Mouse (Mus musculus) embryo, embryonic 11 days (tissue): ENCODE data around the gene Slc7a8.
"Not testable (repeated sequence)": the region's sequence is repeated elsewhere in the genome, so short reads cannot be mapped to it uniquely, and the experiment has no call there.

Source experiments
- DNase-seq: peaks from one replicate; pipeline ENCODE4 v3.0.0-alpha.2; 2015

Gene Slc7a8

GRCm38 (mm10) chr14:54780084-54780483, 1.7 kb downstream of the Slc7a8 start:
- no peak for DNase-seq

DNA sequence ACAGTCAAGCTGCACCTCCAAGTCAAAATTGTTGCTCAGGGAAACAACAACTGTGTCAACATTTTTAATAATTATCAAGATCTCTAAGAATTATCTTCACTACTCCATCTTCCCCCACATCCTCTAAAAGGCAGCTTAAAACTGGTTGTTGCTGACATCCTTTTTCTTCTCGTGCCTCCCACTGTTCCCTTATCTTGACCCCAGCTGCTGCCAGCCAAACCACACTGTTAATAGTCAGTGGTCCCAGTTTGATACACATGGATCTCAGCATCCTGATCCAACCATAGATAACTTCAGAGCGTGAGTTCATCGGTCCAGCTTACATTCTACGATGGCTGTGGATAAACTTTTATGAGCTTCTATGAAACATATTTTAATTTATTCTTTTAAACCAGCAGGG, 3.9 kb downstream of the Slc7a8 start:
- no peak for DNase-seq

- no peak for DNase-seq
These were observed 5.0 kb downstream of the Slc7a8 start for GRCm38 (mm10) chr14:54776768-54777167.

DNA sequence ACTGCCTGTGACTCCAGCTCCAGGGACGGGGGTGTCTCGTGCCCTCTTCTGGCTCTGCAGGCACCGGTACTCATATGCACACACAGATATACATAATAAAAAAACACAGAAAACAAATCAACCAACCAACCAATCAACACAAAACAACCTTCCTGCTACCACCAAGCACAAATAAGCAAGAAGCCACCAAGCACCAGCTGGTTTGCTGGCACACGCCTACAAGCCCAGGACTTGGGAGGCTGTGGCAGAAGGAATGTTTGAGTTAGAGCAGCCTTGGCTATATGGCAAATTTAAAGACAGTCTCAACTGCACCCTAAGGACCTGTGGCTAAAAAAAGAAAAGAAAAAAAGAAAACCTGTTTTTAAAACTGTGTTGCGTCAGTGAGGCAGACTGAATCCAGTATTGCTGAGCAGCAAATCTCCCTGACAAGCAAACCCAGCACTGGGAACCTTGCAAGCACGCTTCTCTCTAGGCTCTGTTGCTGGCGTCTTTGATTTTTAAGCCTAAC, 6.2 kb downstream of the Slc7a8 start:
- no peak for DNase-seq

- no peak for DNase-seq
These were observed 9.4 kb downstream of the Slc7a8 start for GRCm38 (mm10) chr14:54772333-54772856.

- no peak for DNase-seq
These were observed 11.4 kb downstream of the Slc7a8 start for GRCm38 (mm10) chr14:54770373-54770772.

- no peak for DNase-seq
These were observed 12.7 kb downstream of the Slc7a8 start for GRCm38 (mm10) chr14:54769068-54769425.

DNA sequence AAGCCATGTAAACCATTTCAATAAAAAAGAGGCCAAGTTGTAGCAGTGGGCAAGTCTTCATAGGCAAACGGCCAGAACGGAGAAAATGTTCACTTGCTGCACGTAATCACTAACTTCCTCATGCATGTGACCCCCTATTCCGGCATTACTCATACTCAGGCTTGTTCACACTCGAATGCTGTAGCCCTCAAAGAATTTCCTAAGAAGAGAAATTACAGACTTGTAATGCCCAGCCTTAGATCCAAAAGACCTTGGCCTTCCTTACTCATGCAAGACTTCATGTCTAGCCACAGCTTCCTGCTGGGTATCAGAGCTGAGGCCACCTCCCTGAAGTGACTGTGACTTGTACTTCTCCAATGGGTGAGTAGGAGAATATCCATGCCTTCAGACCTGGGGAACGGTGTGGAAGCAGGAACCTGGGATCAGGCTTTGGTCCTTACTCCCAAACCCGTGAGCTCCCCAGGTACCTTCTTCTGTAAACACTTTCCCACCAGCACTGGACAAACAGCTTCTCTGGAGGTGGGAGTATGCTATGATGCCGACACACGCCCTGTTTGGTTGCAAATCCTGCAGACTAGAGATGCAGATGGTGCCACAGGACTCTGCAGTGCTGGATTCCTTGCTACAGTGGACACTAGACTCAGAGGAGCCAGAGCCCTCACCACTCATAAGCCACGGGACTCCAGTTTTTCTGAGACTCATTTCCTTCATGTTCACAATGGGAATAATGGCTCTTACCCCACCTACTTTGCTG, 13.3 kb downstream of the Slc7a8 start:
- no peak for DNase-seq

DNA sequence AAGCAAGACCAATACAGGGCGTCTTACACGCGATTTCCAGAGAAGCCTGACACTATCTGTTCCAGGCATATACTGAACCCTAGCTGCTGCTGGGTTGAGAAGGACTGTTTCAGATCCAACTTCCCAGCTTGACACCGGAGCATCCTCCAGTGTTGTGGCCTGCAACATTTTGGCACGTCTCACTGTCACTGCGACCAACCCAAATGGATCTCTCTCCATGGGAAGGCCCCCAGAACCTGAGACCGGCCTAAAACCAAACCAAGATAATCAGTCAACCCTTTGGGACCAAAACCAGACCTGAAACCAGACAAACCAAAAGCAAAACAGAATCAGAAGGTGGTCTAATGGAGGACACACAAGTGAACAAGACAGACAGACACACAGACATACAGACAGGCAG, 14.8 kb downstream of the Slc7a8 start:
- DNase-seq = not testable (repeated sequence)

GRCm38 (mm10) chr14:54756382-54756781, 25.4 kb downstream of the Slc7a8 start:
- DNase-seq = no peak

DNA sequence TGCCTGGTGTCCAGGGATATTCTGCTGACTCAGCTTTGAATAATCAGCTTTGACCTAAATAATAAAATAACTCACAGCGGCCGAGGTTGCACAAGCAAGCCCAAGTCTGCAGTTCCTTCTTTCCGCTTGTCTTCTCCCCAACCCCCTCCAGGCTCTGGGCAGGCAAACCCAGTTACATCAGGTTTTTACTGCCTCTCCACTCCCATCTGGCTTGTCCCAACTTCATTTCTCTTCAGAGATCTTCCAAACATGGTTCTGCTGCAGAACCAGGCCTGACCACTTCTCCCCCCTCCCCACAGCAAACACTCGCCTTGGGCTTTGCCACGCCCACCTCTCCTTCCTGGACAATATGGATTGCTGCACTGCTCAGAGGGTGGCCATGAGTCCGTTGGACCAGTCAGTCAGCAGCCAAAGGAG, 27.1 kb downstream of the Slc7a8 start:
- peak; percentile 34 for DNase-seq

DNA sequence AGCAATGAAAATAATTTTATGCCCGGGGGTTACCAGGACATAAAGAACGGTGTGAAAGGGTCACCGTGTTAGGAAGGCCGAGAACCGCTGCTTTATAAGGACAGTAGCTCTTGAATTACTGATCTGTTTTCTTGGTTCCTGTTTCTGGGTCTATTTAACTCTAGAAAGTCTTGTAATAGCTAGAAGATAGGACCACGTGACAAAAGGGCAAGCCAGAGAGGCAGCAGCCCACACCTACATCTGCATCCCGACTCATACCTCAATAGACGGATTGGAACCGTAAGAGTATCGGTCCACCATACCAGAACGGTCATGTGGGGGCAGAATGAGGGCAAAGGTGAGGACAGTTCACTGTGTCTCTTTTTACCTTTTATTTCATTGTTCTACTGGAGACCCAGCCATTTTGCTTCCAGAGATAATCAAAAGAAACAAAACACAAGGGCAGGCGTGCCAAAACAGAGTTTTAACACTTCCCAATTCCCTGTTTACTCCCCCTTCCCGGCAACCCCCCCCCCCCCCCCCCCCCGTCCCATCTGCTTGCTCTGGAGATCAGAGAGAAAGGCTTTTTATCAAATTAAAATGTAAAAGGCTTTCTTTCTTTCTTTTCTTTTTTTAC, 27.7 kb downstream of the Slc7a8 start:
- no peak for DNase-seq

DNA sequence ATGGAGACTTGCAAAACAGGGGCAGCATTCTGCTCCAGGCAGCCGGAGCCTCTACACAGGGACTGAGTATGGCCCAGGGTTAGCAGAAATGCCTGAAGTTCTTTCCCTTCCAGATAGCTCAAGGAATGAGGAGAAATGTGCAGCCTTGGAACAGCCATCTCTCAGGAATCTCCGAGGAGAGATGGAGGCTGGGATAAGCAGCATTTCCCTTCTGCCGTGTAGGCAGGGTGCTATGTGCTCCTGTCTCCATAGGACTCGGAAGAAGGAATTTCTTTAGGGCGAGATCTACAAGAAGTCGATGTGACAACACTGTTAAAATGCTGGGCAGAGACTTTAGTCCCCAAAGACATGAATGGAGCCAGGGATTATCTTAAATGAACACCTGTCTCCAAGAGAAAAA, 28.8 kb downstream of the Slc7a8 start:
- DNase-seq = no peak

DNA sequence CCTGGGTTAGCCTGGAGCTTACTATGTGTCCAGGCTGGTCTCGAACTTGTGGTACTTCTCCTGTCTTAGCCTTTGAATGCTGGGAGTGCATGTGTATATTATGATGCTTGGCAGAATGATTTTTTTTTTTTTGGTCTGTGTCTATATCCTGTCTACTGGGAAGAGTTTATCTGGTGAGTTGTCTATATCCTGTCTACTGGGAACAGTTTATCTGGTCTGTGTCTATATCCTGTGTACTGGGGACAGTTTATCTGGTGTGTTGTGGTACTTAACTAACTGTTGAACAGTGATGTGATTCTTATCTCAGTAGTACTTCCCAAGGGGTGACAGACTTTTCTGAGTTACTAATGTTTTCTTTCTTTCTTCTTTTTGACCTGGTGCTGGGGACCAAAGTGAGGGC, 30.0 kb downstream of the Slc7a8 start:
- DNase-seq = no peak

GRCm38 (mm10) chr14:54749238-54749637, 32.5 kb downstream of the Slc7a8 start:
- DNase-seq = no peak

DNA sequence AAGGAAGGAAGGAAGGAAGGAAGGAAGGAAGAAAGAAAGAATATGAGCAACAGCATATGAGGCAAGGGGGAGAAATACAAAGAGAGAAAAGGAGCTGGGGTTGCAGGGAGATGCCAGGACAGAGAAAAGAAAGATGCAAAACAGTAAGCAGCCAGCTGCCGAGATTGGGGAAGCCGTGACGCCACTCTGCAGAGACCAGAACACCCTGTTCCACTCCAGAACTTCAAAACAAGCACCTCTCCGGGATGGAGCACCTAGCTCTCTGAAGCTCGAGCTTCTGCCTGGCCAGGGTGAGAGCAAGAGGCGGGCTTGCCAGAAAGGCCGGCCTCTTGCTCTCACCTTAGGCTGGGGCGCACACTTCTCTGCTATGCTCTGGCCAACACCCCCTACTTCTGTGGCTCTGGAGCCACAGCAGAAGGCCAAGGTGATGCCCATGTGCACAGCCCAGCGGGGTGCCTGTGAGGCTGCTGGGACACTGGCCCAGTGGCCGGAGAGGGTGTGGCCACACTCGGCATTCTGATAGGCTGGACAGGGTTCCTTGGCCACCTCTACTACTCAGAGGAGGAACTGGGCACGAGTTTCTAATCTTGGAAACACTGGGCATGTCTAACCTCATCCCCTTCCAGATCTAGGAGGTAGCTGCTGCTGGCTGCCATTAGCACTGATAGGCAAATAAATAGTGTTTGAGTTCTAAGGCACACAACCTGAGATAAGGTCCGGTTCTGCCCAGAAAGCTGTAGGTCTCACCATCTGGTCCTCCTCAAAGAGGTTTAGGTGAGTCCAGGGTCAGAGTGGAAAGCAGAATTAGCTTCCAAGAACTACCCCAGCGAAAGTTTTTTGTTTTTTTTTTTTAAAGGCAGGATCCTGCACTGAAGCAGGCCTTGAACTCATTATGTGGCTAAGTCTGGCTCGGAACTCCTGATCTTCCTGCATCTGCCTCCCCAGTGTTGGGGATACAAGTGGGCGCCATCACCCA, 33.5 kb downstream of the Slc7a8 start:
- no peak for DNase-seq

- DNase-seq = no peak
These were observed 35.7 kb downstream of the Slc7a8 start for GRCm38 (mm10) chr14:54746038-54746437.

DNA sequence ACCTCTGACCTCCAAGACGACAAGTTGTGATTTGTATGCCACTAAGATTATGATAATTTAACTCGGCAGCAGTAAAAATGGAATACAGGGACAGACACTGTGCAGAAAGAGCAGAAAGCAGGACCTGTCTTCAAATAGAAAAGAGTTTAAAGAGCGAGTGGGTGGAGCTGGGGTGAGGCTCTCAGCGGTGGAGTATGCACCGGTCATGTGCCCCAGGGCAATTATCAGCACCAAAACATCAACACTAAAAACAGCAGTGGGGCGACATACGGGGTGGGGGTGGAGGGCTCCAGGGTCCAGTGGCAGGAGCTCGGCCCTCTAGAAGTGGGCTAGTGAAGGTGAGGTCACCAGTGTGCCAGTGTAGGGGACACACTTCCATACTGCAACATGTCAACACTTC, 37.3 kb downstream of the Slc7a8 start:
- DNase-seq = no peak

GRCm38 (mm10) chr14:54742375-54742774, 39.4 kb downstream of the Slc7a8 start:
- no peak for DNase-seq

GRCm38 (mm10) chr14:54741721-54742120, 40.0 kb downstream of the Slc7a8 start:
- DNase-seq = no peak

GRCm38 (mm10) chr14:54737634-54738033, 44.1 kb downstream of the Slc7a8 start:
- DNase-seq = no peak

DNA sequence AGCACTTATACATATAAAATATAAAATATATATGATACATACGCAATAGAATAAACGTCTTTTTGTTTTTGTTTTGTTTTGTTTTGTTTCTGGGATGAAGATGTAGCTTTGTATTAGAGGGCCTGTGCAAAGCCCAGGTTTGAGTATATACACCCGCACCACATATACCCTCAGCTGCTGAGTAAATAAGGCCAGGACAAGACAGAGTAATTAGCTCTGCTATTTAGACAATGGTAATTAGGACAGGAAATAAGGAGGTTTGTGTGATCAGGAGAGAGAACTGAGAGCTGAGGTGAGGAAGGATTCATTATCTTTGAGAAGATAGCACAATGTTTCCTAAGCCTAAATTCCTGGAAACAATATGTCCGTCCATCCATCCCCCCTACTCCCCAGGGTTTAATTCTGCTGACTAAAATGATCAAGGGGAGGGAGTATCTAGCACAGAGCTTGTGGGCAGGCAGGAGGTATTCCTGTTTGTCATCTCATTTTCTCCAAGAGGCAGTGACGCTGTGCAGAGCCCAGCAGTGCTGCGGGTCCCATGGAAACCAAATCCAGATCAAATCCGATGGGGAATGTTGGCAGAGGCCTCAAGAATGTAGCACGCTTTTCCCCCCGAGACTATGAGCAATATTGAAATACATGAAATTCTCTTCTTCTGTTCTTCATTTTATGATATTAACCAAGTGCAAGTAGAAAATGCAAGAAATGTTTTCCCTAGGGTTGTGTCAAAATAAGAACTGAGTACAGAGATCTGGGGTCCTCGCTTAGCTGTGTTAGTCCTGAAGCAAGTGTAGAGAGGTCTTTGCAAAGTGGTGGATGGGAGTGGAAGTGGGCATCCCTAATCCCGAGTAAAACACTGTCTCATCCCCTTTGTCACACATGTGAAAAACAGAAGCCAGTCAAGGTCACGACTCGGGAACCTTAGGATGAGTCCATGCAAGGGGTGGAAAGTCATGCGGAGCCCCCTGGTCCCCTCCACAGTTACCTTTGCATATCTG, 44.9 kb downstream of the Slc7a8 start:
- peak; percentile 36 for DNase-seq
